Mouse (Mus musculus) embryonic facial prominence, embryonic 13.5 days (tissue): ENCODE measurements around the gene Kcnj3. TPM values are rescaled to one million over a fixed set of nuclear protein-coding genes. Genes with fewer than 3 reads are reported as not detected.
"Not testable (repeated sequence)": the region's sequence is repeated elsewhere in the genome, so short reads cannot be mapped to it uniquely, and the experiment has no call there.

Source experiments
- ATAC-seq: fragments of 200-750 bp; cut with Nextera tagmentation; 2 replicates; pipeline ENCODE4 v1.8.0; 2017; ENCODE audit warnings: low read depth; ENCODE audit not compliant: insufficient number of reproducible peaks, insufficient read depth, low FRiP score, low TSS enrichment
- H3K27ac ChIP-seq: fragments of 300-500 bp; sonication (generic); 2 replicates; pipeline ENCODE4 v1.5.1; 2015; ENCODE audit warnings: moderate library complexity, mild to moderate bottlenecking, inconsistent platforms
- H3K27me3 ChIP-seq: fragments of 300-500 bp; sonication (generic); 2 replicates; pipeline ENCODE4 v1.6.1; 2015; ENCODE audit warnings: mild to moderate bottlenecking, inconsistent platforms
- H3K36me3 ChIP-seq: fragments of 300-500 bp; sonication (generic); 2 replicates; pipeline ENCODE4 v1.6.1; 2015; ENCODE audit warnings: mild to moderate bottlenecking, inconsistent platforms
- H3K4me1 ChIP-seq: fragments of 300-500 bp; sonication (generic); 2 replicates; pipeline ENCODE4 v1.6.1; 2015; ENCODE audit warnings: inconsistent platforms
- H3K4me2 ChIP-seq: fragments of 300-500 bp; sonication (generic); 2 replicates; pipeline ENCODE4 v1.6.1; 2015; ENCODE audit warnings: moderate library complexity, mild to moderate bottlenecking, inconsistent platforms
- H3K4me3 ChIP-seq: fragments of 300-500 bp; sonication (generic); 2 replicates; pipeline ENCODE4 v1.5.1; 2015; ENCODE audit warnings: mild to moderate bottlenecking, inconsistent platforms
- H3K9ac ChIP-seq: fragments of 300-500 bp; sonication (generic); 2 replicates; pipeline ENCODE4 v1.6.1; 2015; ENCODE audit warnings: mild to moderate bottlenecking, inconsistent platforms
- H3K9me3 ChIP-seq: fragments of 300-500 bp; sonication (generic); 2 replicates; pipeline ENCODE4 v1.6.1; 2016; ENCODE audit warnings: inconsistent platforms
- WGBS: fragments of 180-500 bp; shearing (Covaris S2); methylation state at CpG from one replicate; pipeline ENCODE4 v1.1.7; 2015; ENCODE audit warnings: mixed read lengths; 5-methylcytosine and 5-hydroxymethylcytosine counted together
- polyA plus RNA-seq: library from polyadenylated mRNA; unstranded; fragments of >200 nt; fragmentation: Nextera tagmentation; extraction: Ambion mirVana; gene quantifications from 2 replicates; pipeline ENCODE4 v1.2.1, GENCODE M21; 2015

Gene Kcnj3
- polyA plus RNA-seq, 1 experiment from 2014 or later = 0.22 TPM

- H3K27ac ChIP-seq = no peak overlapping the region
- no peak for ATAC-seq
- H3K9ac ChIP-seq = no peak overlapping the region
- no peak overlapping the region for H3K4me3 ChIP-seq
- no peaks in the 10 kb centered on the region for H3K36me3 ChIP-seq
- no peaks in the 10 kb centered on the region for H3K27me3 ChIP-seq
- 76% methylated on average over 1 of the region's 1 CpGs for WGBS
- H3K4me1 ChIP-seq = no peaks in the 10 kb centered on the region
- H3K9me3 ChIP-seq = no peaks in the 10 kb centered on the region
- no peak overlapping the region for H3K4me2 ChIP-seq
Measured at GRCm38 (mm10) chr2:55450774-55451173, 15.0 kb downstream of the Kcnj3 start.

GRCm38 (mm10) chr2:55459195-55459594, 23.4 kb downstream of the Kcnj3 start:
- no peak overlapping the region for H3K9ac ChIP-seq
- no peak overlapping the region for H3K4me2 ChIP-seq
- H3K27me3 ChIP-seq = no peaks in the 10 kb centered on the region
- H3K4me3 ChIP-seq = no peak overlapping the region
- no peaks in the 10 kb centered on the region for H3K9me3 ChIP-seq
- H3K4me1 ChIP-seq = no peaks in the 10 kb centered on the region
- no peak for ATAC-seq
- H3K27ac ChIP-seq = no peak overlapping the region
- no peaks in the 10 kb centered on the region for H3K36me3 ChIP-seq
- 87% methylated on average over 2 of the region's 2 CpGs for WGBS

- no peaks in the 10 kb centered on the region for H3K27me3 ChIP-seq
- no peak overlapping the region for H3K4me2 ChIP-seq
- H3K36me3 ChIP-seq = no peaks in the 10 kb centered on the region
- WGBS = 74% methylated on average over 2 of the region's 2 CpGs
- H3K4me1 ChIP-seq = no peaks in the 10 kb centered on the region
- no peak for ATAC-seq
- no peak overlapping the region for H3K4me3 ChIP-seq
- H3K9ac ChIP-seq = no peak overlapping the region
- H3K9me3 ChIP-seq = no peaks in the 10 kb centered on the region
- no peak overlapping the region for H3K27ac ChIP-seq
Measured at GRCm38 (mm10) chr2:55469141-55469540, 33.4 kb downstream of the Kcnj3 start.

- no peak overlapping the region for H3K27ac ChIP-seq
- 93% methylated on average over 2 of the region's 2 CpGs for WGBS
- H3K4me3 ChIP-seq = no peak overlapping the region
- ATAC-seq = no peak
- no peaks in the 10 kb centered on the region for H3K27me3 ChIP-seq
- no peak overlapping the region for H3K9ac ChIP-seq
- H3K4me1 ChIP-seq = no peaks in the 10 kb centered on the region
- H3K4me2 ChIP-seq = no peak overlapping the region
- no peaks in the 10 kb centered on the region for H3K36me3 ChIP-seq
- no peaks in the 10 kb centered on the region for H3K9me3 ChIP-seq
Measured at GRCm38 (mm10) chr2:55470006-55470405, 34.2 kb downstream of the Kcnj3 start.

- H3K36me3 ChIP-seq = no peaks in the 10 kb centered on the region
- H3K4me3 ChIP-seq = no peak overlapping the region
- 78% methylated on average over 4 of the region's 4 CpGs for WGBS
- ATAC-seq = no peak
- H3K9ac ChIP-seq = no peak overlapping the region
- no peak overlapping the region for H3K27ac ChIP-seq
- H3K27me3 ChIP-seq = no peaks in the 10 kb centered on the region
- H3K4me1 ChIP-seq = no peaks in the 10 kb centered on the region
- H3K9me3 ChIP-seq = no peaks in the 10 kb centered on the region
- H3K4me2 ChIP-seq = no peak overlapping the region
Measured at GRCm38 (mm10) chr2:55479511-55479910, 43.7 kb downstream of the Kcnj3 start.

- no peak overlapping the region for H3K4me2 ChIP-seq
- no peak overlapping the region for H3K27ac ChIP-seq
- H3K9me3 ChIP-seq = no peaks in the 10 kb centered on the region
- no peak for ATAC-seq
- H3K4me1 ChIP-seq = no peaks in the 10 kb centered on the region
- no peaks in the 10 kb centered on the region for H3K36me3 ChIP-seq
- 72% methylated on average over 4 of the region's 4 CpGs for WGBS
- no peak overlapping the region for H3K4me3 ChIP-seq
- no peak overlapping the region for H3K9ac ChIP-seq
- no peaks in the 10 kb centered on the region for H3K27me3 ChIP-seq
Measured at GRCm38 (mm10) chr2:55479933-55480601, 44.3 kb downstream of the Kcnj3 start.

GRCm38 (mm10) chr2:55480602-55480965, 44.8 kb downstream of the Kcnj3 start:
- no peaks in the 10 kb centered on the region for H3K36me3 ChIP-seq
- no peaks in the 10 kb centered on the region for H3K4me1 ChIP-seq
- H3K9ac ChIP-seq = no peak overlapping the region
- H3K4me3 ChIP-seq = no peak overlapping the region
- H3K4me2 ChIP-seq = no peak overlapping the region
- H3K9me3 ChIP-seq = no peaks in the 10 kb centered on the region
- H3K27me3 ChIP-seq = no peaks in the 10 kb centered on the region
- no peak overlapping the region for H3K27ac ChIP-seq
- no peak for ATAC-seq

- ATAC-seq, H3K4me2 ChIP-seq, H3K9me3 ChIP-seq, H3K9ac ChIP-seq, H3K4me3 ChIP-seq, H3K4me1 ChIP-seq, H3K27ac ChIP-seq, H3K27me3 ChIP-seq, H3K36me3 ChIP-seq: not testable (repeated sequence)
- WGBS = 86% methylated on average over 7 of the region's 7 CpGs
Measured at GRCm38 (mm10) chr2:55485500-55486129, 49.8 kb downstream of the Kcnj3 start.

GRCm38 (mm10) chr2:55503390-55504176, 67.8 kb downstream of the Kcnj3 start:
- Histone ChIP-seq H3K27ac (peak overlapping the region; percentile 44; the same call in 1 of the 2 replicates), H3K4me1 (no peaks in the 10 kb centered on the region), H3K9ac (no peak overlapping the region), H3K27me3 (no peaks in the 10 kb centered on the region), H3K4me3 (no peak overlapping the region), H3K4me2 (no peak overlapping the region), H3K36me3 (no peaks in the 10 kb centered on the region), H3K9me3 (no peaks in the 10 kb centered on the region)
- WGBS = 54% methylated on average over 9 of the region's 9 CpGs
- ATAC-seq = no peak

- WGBS = 91% methylated on average over 1 of the region's 1 CpGs
- Histone ChIP-seq H3K27ac (no peak overlapping the region), H3K36me3 (no peaks in the 10 kb centered on the region), H3K9ac (no peak overlapping the region), H3K4me3 (no peak overlapping the region), H3K4me2 (no peak overlapping the region), H3K4me1 (no peaks in the 10 kb centered on the region), H3K9me3 (no peaks in the 10 kb centered on the region), H3K27me3 (no peaks in the 10 kb centered on the region)
- no peak for ATAC-seq
Measured at GRCm38 (mm10) chr2:55505712-55506111, 69.9 kb downstream of the Kcnj3 start.

- H3K4me1 ChIP-seq = no peaks in the 10 kb centered on the region
- H3K36me3 ChIP-seq = no peaks in the 10 kb centered on the region
- H3K27ac ChIP-seq = no peak overlapping the region
- ATAC-seq = no peak
- no peaks in the 10 kb centered on the region for H3K27me3 ChIP-seq
- no peaks in the 10 kb centered on the region for H3K9me3 ChIP-seq
- H3K4me3 ChIP-seq = no peak overlapping the region
- no peak overlapping the region for H3K4me2 ChIP-seq
- H3K9ac ChIP-seq = no peak overlapping the region
Measured at GRCm38 (mm10) chr2:55517297-55517696, 81.5 kb downstream of the Kcnj3 start.
